Mouse (Mus musculus) 3T3-L1 (cell line): ENCODE measurements around the gene Bid.
"Not testable (repeated sequence)": the region's sequence is repeated elsewhere in the genome, so short reads cannot be mapped to it uniquely, and the experiment has no call there.

Experiments used
- DNase-seq: peaks from one replicate; pipeline ENCODE4 v3.0.0-alpha.2; 2015; ENCODE audit warnings: low read depth, low spot score

Gene Bid

GRCm38 (mm10) chr6:120905111-120905510, 11.5 kb downstream of the Bid start:
- no peak for DNase-seq

GRCm38 (mm10) chr6:120903961-120904360, 12.7 kb downstream of the Bid start:
- no peak for DNase-seq

- DNase-seq: peak; percentile 71
Observed at GRCm38 (mm10) chr6:120903450-120903912, 13.2 kb downstream of the Bid start.

- DNase-seq: no peak
Observed at GRCm38 (mm10) chr6:120901776-120902645, 14.6 kb downstream of the Bid start.

GRCm38 (mm10) chr6:120898188-120898833, 18.3 kb downstream of the Bid start:
- DNase-seq: peak; percentile 86

GRCm38 (mm10) chr6:120894524-120894923, 22.1 kb downstream of the Bid start:
- DNase-seq: no peak

- no peak for DNase-seq
Observed at GRCm38 (mm10) chr6:120894089-120894488, 22.6 kb downstream of the Bid start.

GRCm38 (mm10) chr6:120886696-120887095, 30.0 kb downstream of the Bid start:
- DNase-seq: no peak

GRCm38 (mm10) chr6:120884436-120884835, 32.2 kb downstream of the Bid start:
- DNase-seq: no peak

- no peak for DNase-seq
Observed at GRCm38 (mm10) chr6:120879046-120879445, 37.6 kb downstream of the Bid start.

GRCm38 (mm10) chr6:120873874-120874273, 42.8 kb downstream of the Bid start:
- peak; percentile 28 for DNase-seq

- no peak for DNase-seq
Observed at GRCm38 (mm10) chr6:120871286-120871685, 45.4 kb downstream of the Bid start.

- peak; percentile 75 for DNase-seq
Observed at GRCm38 (mm10) chr6:120868824-120869223, 47.8 kb downstream of the Bid start.

GRCm38 (mm10) chr6:120866051-120866814, 50.4 kb downstream of the Bid start:
- peak; percentile 88 for DNase-seq

- peak; percentile 83 for DNase-seq
Observed at GRCm38 (mm10) chr6:120860079-120860478, 56.6 kb downstream of the Bid start.

GRCm38 (mm10) chr6:120858217-120858711, 58.4 kb downstream of the Bid start:
- DNase-seq: no peak

- DNase-seq: no peak
Observed at GRCm38 (mm10) chr6:120854413-120854812, 62.2 kb downstream of the Bid start.

- DNase-seq: not testable (repeated sequence)
Observed at GRCm38 (mm10) chr6:120850720-120851119, 65.9 kb downstream of the Bid start.
